Mouse (Mus musculus) lung, embryonic 16.5 days (tissue): ENCODE data around the gene Riok1. TPM values are rescaled to one million over a fixed set of nuclear protein-coding genes. Genes with fewer than 3 reads are reported as not detected.

Source experiments
- ATAC-seq: fragments of 200-750 bp; cut with Nextera tagmentation; 2 replicates; pipeline ENCODE4 v1.8.0; 2017; ENCODE audit warnings: low read depth, mild to moderate bottlenecking, moderate library complexity
- H3K27ac ChIP-seq: fragments of 300-500 bp; sonication (generic); 2 replicates; pipeline ENCODE4 v1.5.1; 2014; ENCODE audit warnings: mild to moderate bottlenecking, control low read depth, low read length
- H3K27me3 ChIP-seq: fragments of 300-500 bp; sonication (generic); 2 replicates; pipeline ENCODE4 v1.6.1; 2014; ENCODE audit warnings: low read depth, low read length, mixed read lengths; ENCODE audit not compliant: control insufficient read depth, insufficient read depth
- H3K36me3 ChIP-seq: fragments of 300-500 bp; sonication (generic); 2 replicates; pipeline ENCODE4 v1.6.1; 2014; ENCODE audit warnings: low read length; ENCODE audit not compliant: control insufficient read depth, insufficient read depth
- H3K4me1 ChIP-seq: fragments of 300-500 bp; sonication (generic); replicated peaks from 2 replicates; pipeline ENCODE4 v1.6.1; 2014; ENCODE audit warnings: low read length, mixed read lengths; ENCODE audit not compliant: control insufficient read depth, insufficient read depth
- H3K4me2 ChIP-seq: fragments of 300-500 bp; sonication (generic); 2 replicates; pipeline ENCODE4 v1.6.1; 2014; ENCODE audit warnings: low read depth, low read length, control low read depth
- H3K4me3 ChIP-seq: fragments of 300-500 bp; sonication (generic); 2 replicates; pipeline ENCODE4 v1.5.1; 2014; ENCODE audit warnings: mild to moderate bottlenecking, low read length, control low read depth
- H3K9ac ChIP-seq: fragments of 300-500 bp; sonication (generic); 2 replicates; pipeline ENCODE4 v1.6.1; 2014; ENCODE audit warnings: low read length, control low read depth
- H3K9me3 ChIP-seq: fragments of 300-500 bp; sonication (generic); 2 replicates; pipeline ENCODE4 v1.6.1; 2016; ENCODE audit warnings: low read length; ENCODE audit not compliant: control insufficient read depth
- WGBS: fragments of 180-500 bp; shearing (Covaris S2); extraction: QIAGEN DNeasy Blood & Tissue Kit; methylation state at CpG from one replicate; pipeline ENCODE4 v1.1.7; 2014; 5-methylcytosine and 5-hydroxymethylcytosine counted together
- polyA plus RNA-seq: library from polyadenylated mRNA; unstranded; fragments of >200 nt; fragmentation: Nextera tagmentation; extraction: Ambion mirVana; gene quantifications from 2 replicates; pipeline ENCODE4 v1.2.1, GENCODE M21; 2015

Gene Riok1
- polyA plus RNA-seq, 1 experiment from 2014 or later = 56.0 TPM

DNA sequence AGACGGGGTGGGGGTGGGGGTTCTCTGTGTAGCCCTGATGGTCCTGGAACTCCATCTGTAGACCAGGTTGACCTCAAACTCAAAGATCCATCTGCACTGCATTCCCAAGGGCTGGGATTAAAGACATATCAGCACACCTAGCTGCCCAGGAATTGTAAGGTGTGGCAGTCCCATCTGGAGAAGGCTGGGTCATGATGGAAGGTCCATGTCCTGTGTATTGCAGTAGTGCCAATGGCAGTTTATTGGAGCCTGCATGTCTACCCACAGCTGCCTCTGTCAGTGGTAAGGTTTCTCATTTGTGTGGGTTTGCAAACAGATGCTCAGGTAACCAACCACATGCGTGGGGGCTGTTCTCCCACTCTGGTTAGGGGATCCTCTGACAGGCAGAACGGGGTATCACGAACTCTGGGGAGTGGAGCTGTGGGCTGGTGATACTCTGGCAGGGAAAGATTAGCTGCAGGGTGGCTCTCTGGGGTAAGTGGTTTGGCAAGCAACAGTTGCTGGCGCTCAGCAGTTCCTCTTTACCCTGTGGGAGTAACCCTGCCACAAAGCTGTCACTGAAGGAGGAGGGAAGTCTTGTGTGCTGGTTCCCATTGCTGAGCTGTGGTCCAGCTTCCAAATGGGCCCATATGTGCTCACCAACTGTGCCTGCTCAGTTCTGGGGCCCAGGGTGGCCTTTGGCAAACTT lies 26.9 kb upstream of the Riok1 start:
- Histone ChIP-seq H3K4me1 (no peaks in the 10 kb centered on the region), H3K9ac (no peak overlapping the region), H3K36me3 (no peaks in the 10 kb centered on the region), H3K27me3 (no peaks in the 10 kb centered on the region), H3K4me3 (no peak overlapping the region), H3K9me3 (no peaks in the 10 kb centered on the region), H3K4me2 (no peak overlapping the region), H3K27ac (no peak overlapping the region)
- 72% methylated on average over 5 of the region's 5 CpGs for WGBS
- no peak for ATAC-seq

DNA sequence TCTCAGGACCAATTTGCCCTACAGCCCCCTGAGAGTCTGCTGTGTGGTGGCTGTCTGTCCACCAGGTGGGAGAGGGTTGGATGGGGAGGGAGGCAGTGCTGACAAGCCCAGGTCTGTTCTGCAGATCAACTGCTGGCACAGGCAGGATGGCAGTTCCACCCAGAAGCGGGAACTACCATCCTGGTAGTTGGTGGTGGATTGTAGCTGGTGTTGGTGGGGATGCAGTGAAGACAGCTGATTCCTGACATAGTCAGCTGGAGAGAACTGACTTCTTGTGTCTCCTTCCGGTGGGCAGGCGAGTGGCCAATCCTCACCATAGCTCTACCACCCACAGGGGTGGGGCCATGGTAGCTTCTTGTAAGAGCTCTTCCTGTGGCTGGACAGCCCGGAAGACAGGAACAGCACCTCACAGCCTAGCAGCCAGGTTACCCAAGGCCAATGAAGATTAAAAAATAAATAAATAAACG lies 26.3 kb upstream of the Riok1 start:
- H3K4me3 ChIP-seq = no peak overlapping the region
- ATAC-seq = no peak
- H3K9me3 ChIP-seq = no peaks in the 10 kb centered on the region

GRCm38 (mm10) chr13:38012436-38012835 lies 24.4 kb upstream of the Riok1 start:
- Histone ChIP-seq H3K27me3 (no peaks in the 10 kb centered on the region), H3K4me1 (no peaks in the 10 kb centered on the region), H3K36me3 (no peaks in the 10 kb centered on the region), H3K9me3 (no peaks in the 10 kb centered on the region), H3K4me2 (no peak overlapping the region), H3K9ac (no peak overlapping the region), H3K4me3 (no peak overlapping the region), H3K27ac (no peak overlapping the region)
- WGBS = 76% methylated on average over 5 of the region's 5 CpGs
- no peak for ATAC-seq

More for the DNA sequence above, 26.3 kb upstream of the Riok1 start:
- 60% methylated on average over 5 of the region's 5 CpGs for WGBS
- Histone ChIP-seq H3K4me2 (no peak overlapping the region), H3K27me3 (no peaks in the 10 kb centered on the region), H3K27ac (no peak overlapping the region), H3K4me1 (no peaks in the 10 kb centered on the region), H3K36me3 (no peaks in the 10 kb centered on the region), H3K9ac (no peak overlapping the region)

DNA sequence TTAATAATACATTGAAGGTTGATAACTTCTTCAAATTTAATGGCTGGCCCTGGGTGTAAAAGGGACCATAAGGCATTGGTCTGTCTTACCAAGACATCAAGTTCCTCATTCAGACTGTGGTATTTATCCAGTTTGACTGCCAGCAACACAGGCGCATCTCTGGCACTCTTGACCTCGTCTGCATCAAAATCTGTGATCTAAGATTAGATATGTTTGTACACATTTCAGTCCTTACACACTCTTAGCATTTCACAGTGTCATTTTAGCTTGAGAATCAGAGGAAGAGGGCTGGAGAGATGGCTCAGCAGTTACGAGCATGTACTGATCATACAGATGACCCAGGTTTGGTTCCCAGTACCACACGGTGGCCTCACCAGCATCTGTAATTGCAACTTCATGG lies 21.2 kb upstream of the Riok1 start:
- H3K4me1 ChIP-seq = no peaks in the 10 kb centered on the region
- H3K9me3 ChIP-seq = peaks cover 2% of the 10 kb centered on the region; the same call in 1 of the 2 replicates
- H3K27me3 ChIP-seq = no peaks in the 10 kb centered on the region
- no peak overlapping the region for H3K4me2 ChIP-seq
- no peaks in the 10 kb centered on the region for H3K36me3 ChIP-seq
- H3K9ac ChIP-seq = no peak overlapping the region
- 79% methylated on average over 4 of the region's 4 CpGs for WGBS
- no peak for ATAC-seq
- H3K27ac ChIP-seq = no peak overlapping the region
- no peak overlapping the region for H3K4me3 ChIP-seq

DNA sequence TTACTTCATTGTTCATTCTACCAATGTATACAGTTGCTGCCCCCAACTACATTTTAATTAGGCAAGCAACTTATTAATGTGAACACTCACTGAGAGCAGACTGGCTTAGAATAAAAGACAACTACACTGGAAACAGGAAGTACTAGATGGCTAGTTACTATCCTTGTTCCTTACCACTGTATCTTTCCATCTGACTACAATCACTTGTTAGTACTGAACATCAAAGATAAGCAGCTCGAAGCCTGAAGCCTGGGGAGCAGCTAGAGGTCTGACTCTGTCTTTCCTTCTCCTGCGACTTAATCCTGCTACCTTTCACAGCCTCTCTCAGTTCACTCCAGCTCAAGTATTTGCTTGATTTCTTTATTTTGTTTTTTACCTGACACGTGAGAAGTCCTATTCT lies 18.0 kb upstream of the Riok1 start:
- H3K27ac ChIP-seq = no peak overlapping the region
- H3K4me3 ChIP-seq = no peak overlapping the region
- no peaks in the 10 kb centered on the region for H3K36me3 ChIP-seq
- no peaks in the 10 kb centered on the region for H3K27me3 ChIP-seq
- no peak overlapping the region for H3K9ac ChIP-seq
- 51% methylated on average over 3 of the region's 3 CpGs for WGBS
- ATAC-seq = no peak
- no peak overlapping the region for H3K4me2 ChIP-seq
- H3K9me3 ChIP-seq = peaks cover 2% of the 10 kb centered on the region; the same call in 1 of the 2 replicates
- no peaks in the 10 kb centered on the region for H3K4me1 ChIP-seq

DNA sequence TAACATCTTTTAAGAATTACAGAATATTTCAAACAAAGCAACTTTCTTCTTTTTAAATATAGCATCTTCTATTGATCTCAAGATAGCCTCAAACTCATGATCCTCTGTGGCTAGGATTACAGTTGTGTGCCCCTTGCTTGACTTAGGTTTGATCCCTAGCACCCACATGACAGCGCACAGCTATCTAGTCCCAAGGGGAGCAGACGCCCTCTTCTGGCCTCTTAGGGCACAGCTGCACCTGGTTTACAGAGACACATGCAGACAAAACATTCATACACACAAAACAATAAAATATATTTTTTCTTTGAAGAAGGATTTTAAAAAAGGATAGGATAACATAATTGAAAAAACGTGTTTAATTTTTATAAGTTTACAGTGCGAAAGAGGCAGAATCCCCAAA lies 10.9 kb upstream of the Riok1 start:
- Histone ChIP-seq H3K27me3 (no peaks in the 10 kb centered on the region), H3K9ac (no peak overlapping the region), H3K4me2 (no peak overlapping the region), H3K27ac (no peak overlapping the region), H3K4me3 (no peak overlapping the region), H3K36me3 (no peaks in the 10 kb centered on the region), H3K4me1 (no peaks in the 10 kb centered on the region), H3K9me3 (no peaks in the 10 kb centered on the region)
- 44% methylated on average over 4 of the region's 4 CpGs for WGBS
- ATAC-seq = no peak

DNA sequence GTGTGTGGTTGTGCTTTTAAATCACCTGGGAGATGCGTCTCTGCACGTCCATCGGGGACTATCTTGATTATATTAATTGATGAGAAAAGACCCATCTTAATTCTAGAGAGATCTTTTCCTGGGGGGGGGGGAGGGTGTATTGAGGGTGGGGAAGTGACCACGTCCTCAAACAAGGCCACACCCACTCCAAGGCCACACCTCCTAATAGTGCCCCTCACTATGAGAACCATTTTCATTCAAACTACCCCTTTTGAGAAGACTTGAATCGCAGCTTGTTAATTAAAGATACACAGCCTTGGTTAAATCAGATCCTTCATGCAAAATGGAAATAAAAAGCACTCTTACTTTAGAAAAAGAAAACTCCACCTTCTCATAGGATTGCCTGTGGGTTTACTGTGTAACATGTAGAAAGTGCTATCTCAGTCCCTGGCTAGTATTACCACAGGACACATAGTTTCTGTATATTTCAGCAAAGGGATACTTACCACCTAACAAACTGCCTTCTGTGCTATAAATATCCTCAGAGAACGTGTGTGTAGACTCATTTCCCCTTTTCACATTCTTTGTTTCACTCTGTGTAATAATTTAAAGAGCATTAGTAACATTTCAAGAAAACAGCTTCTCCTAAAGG lies 9.1 kb upstream of the Riok1 start:
- no peak overlapping the region for H3K4me3 ChIP-seq
- H3K9ac ChIP-seq = no peak overlapping the region
- no peak overlapping the region for H3K27ac ChIP-seq
- no peaks in the 10 kb centered on the region for H3K27me3 ChIP-seq
- H3K9me3 ChIP-seq = no peaks in the 10 kb centered on the region
- WGBS = 60% methylated on average over 6 of the region's 6 CpGs
- H3K4me2 ChIP-seq = no peak overlapping the region
- H3K4me1 ChIP-seq = no peaks in the 10 kb centered on the region
- no peak for ATAC-seq
- H3K36me3 ChIP-seq = no peaks in the 10 kb centered on the region

- Histone ChIP-seq H3K27ac (no peak overlapping the region), H3K4me1 (no peaks in the 10 kb centered on the region), H3K4me3 (no peak overlapping the region), H3K36me3 (no peaks in the 10 kb centered on the region), H3K9me3 (no peaks in the 10 kb centered on the region), H3K9ac (no peak overlapping the region), H3K4me2 (no peak overlapping the region), H3K27me3 (no peaks in the 10 kb centered on the region)
- 68% methylated on average over 4 of the region's 4 CpGs for WGBS
- ATAC-seq = no peak
Measured at GRCm38 (mm10) chr13:38028407-38028806, 8.4 kb upstream of the Riok1 start.

- under 1% methylated on average over 47 of the region's 47 CpGs for WGBS
Measured at GRCm38 (mm10) chr13:38037044-38037687, 371 bp downstream of the Riok1 start, which contains the start of gene Cage1. Cage1 (minus strand) TSS chr13:38037069.

More at GRCm38 (mm10) chr13:38037044-38037687, 371 bp downstream of the Riok1 start, which contains the start of gene Cage1:
- Histone ChIP-seq H3K4me3 (peak within 1 kb of the TSS; percentile 95), H3K9ac (peak within 1 kb of the TSS; percentile 93), H3K4me1 (peaks cover 20% of the 10 kb centered on the region), H3K27ac (peak within 1 kb of the TSS; percentile 78), H3K27me3 (no peaks in the 10 kb centered on the region), H3K4me2 (peak within 1 kb of the TSS; percentile 84), H3K36me3 (peaks cover 15% of the 10 kb centered on the region), H3K9me3 (no peaks in the 10 kb centered on the region)
- ATAC-seq = peak; percentile 97
